Mouse (Mus musculus) heart, postnatal 0 days (tissue): Measurements from ENCODE around the gene Colgalt1. TPM values are rescaled to one million over a fixed set of nuclear protein-coding genes. Genes with fewer than 3 reads are reported as not detected.

Experiments used
- ATAC-seq: fragments of 200-750 bp; cut with Nextera tagmentation; 2 replicates; pipeline ENCODE4 v1.8.0; 2017; ENCODE audit warnings: low read depth, moderate number of reproducible peaks, moderate library complexity; ENCODE audit not compliant: insufficient read depth
- DNase-seq: peaks from one replicate; pipeline ENCODE4 v3.0.0-alpha.2; 2016; ENCODE audit warnings: low spot score
- H3K27ac ChIP-seq: fragments of 300-500 bp; sonication (generic); 2 replicates; pipeline ENCODE4 v1.5.1; 2014; ENCODE audit warnings: low read depth, mild to moderate bottlenecking
- H3K27me3 ChIP-seq: fragments of 300-500 bp; sonication (generic); 2 replicates; pipeline ENCODE4 v1.6.1; 2014; ENCODE audit warnings: low read length, mixed read lengths; ENCODE audit not compliant: control insufficient read depth, insufficient read depth
- H3K36me3 ChIP-seq: fragments of 300-500 bp; sonication (generic); replicated peaks from 2 replicates; pipeline ENCODE4 v1.6.1; 2014; ENCODE audit warnings: low read length, mixed read lengths; ENCODE audit not compliant: control insufficient read depth, insufficient read depth
- H3K4me1 ChIP-seq: fragments of 300-500 bp; sonication (generic); 2 replicates; pipeline ENCODE4 v1.6.1; 2014; ENCODE audit warnings: antibody characterized with exemption; ENCODE audit not compliant: control insufficient read depth, insufficient read depth
- H3K4me2 ChIP-seq: fragments of 300-500 bp; sonication (generic); 2 replicates; pipeline ENCODE4 v1.6.1; 2014; ENCODE audit warnings: low read depth, mild to moderate bottlenecking, low read length, moderate library complexity
- H3K4me3 ChIP-seq: fragments of 300-500 bp; sonication (generic); 2 replicates; pipeline ENCODE4 v1.5.1; 2014; ENCODE audit warnings: low read depth, low read length
- H3K9ac ChIP-seq: fragments of 300-500 bp; sonication (generic); replicated peaks from 2 replicates; pipeline ENCODE4 v1.6.1; 2014; ENCODE audit warnings: low read depth, low read length, mixed read lengths
- H3K9me3 ChIP-seq: fragments of 300-500 bp; sonication (generic); replicated peaks from 2 replicates; pipeline ENCODE4 v1.6.1; 2016; ENCODE audit warnings: low read length; ENCODE audit not compliant: control insufficient read depth
- CTCF ChIP-seq: IDR thresholded peaks from 2 replicates; pipeline ENCODE4 v1.5.1; 2016; ENCODE audit warnings: antibody characterized with exemption, control low read depth, low read depth
- EP300 ChIP-seq: IDR thresholded peaks from 2 replicates; pipeline ENCODE4 v1.6.1; 2016; ENCODE audit warnings: antibody characterized with exemption, low read depth
- WGBS: fragments of 180-500 bp; shearing (Covaris S2); extraction: QIAGEN DNeasy Blood & Tissue Kit; methylation state at CpG from one replicate; pipeline ENCODE4 v1.1.7; 2014; 5-methylcytosine and 5-hydroxymethylcytosine counted together
- polyA plus RNA-seq: library from polyadenylated mRNA; unstranded; fragments of >200 nt; fragmentation: Nextera tagmentation; extraction: Ambion mirVana; gene quantifications from 2 replicates; pipeline ENCODE4 v1.2.1, GENCODE M21; 2015
- total RNA-seq: library from RNA; depleted of rRNA; stranded (reverse); fragments of >200 nt; gene quantifications from 2 replicates; pipeline ENCODE4 v1.2.3, GENCODE M21; 2014; ENCODE audit warnings: low replicate concordance

Colgalt1 gene
- total and polyA plus RNA-seq, 2 experiments from 2014 or later = 32.7 to 108 TPM

- peak; percentile 50 for DNase-seq
- Histone ChIP-seq H3K27me3 (peaks cover 11% of the 10 kb centered on the region), H3K27ac (no peak overlapping the region), H3K36me3 (no peaks in the 10 kb centered on the region), H3K9me3 (no peaks in the 10 kb centered on the region), H3K9ac (no peak overlapping the region), H3K4me1 (peaks cover 22% of the 10 kb centered on the region), H3K4me3 (peak overlapping the region; percentile 25), H3K4me2 (peak overlapping the region; percentile 49)
- WGBS = 7% methylated on average over 20 of the region's 22 CpGs
- TF ChIP-seq CTCF (no peak), EP300 (no peak)
- peak; percentile 46 for ATAC-seq
Observed at GRCm38 (mm10) chr8:71665331-71666130, 54.7 kb downstream of the Colgalt1 start.

- 55% methylated on average over 1 of the region's 1 CpGs for WGBS
- TF ChIP-seq CTCF (no peak), EP300 (no peak)
Observed at GRCm38 (mm10) chr8:71666855-71667254, 56.1 kb downstream of the Colgalt1 start.

GRCm38 (mm10) chr8:71667256-71667655 is 56.5 kb downstream of the Colgalt1 start:
- H3K9ac ChIP-seq = no peak overlapping the region
- H3K9me3 ChIP-seq = no peaks in the 10 kb centered on the region
- no peaks in the 10 kb centered on the region for H3K36me3 ChIP-seq
- no peak for ATAC-seq
- H3K27me3 ChIP-seq = 0 out of 2 replicates have a peak, but pooled peaks cover 4% of the 10 kb centered on the region
- no peak overlapping the region for H3K4me2 ChIP-seq
- TF ChIP-seq CTCF = no peak
- no peak overlapping the region for H3K27ac ChIP-seq
- H3K4me1 ChIP-seq = peaks cover 36% of the 10 kb centered on the region
- H3K4me3 ChIP-seq = no peak overlapping the region
- DNase-seq = no peak
- WGBS = 69% methylated on average over 5 of the region's 5 CpGs

More at GRCm38 (mm10) chr8:71666855-71667254, 56.1 kb downstream of the Colgalt1 start:
- Histone ChIP-seq H3K27ac (no peak overlapping the region), H3K9me3 (no peaks in the 10 kb centered on the region), H3K27me3 (0 out of 2 replicates have a peak, but pooled peaks cover 4% of the 10 kb centered on the region), H3K4me1 (peaks cover 32% of the 10 kb centered on the region), H3K4me2 (no peak overlapping the region), H3K36me3 (no peaks in the 10 kb centered on the region), H3K4me3 (no peak overlapping the region), H3K9ac (no peak overlapping the region)
- DNase-seq (no peak), ATAC-seq (no peak)

- H3K36me3 ChIP-seq = no peaks in the 10 kb centered on the region
- H3K27ac ChIP-seq = peak overlapping the region; percentile 78
- no peak overlapping the region; the same call in 1 of the 2 replicates for H3K9ac ChIP-seq
- WGBS = under 1% methylated on average over 21 of the region's 21 CpGs
- peak; percentile 47; the same call in 1 of the 2 replicates for TF ChIP-seq EP300
- no peak for TF ChIP-seq CTCF
- peak overlapping the region; percentile 59 for H3K4me2 ChIP-seq
- peak overlapping the region; percentile 27 for H3K4me3 ChIP-seq
- no peaks in the 10 kb centered on the region for H3K9me3 ChIP-seq
- peak; percentile 86 for DNase-seq
- no peaks in the 10 kb centered on the region for H3K27me3 ChIP-seq
- H3K4me1 ChIP-seq = peaks cover 38% of the 10 kb centered on the region
- peak; percentile 68 for ATAC-seq
Observed at GRCm38 (mm10) chr8:71668220-71668975, 57.6 kb downstream of the Colgalt1 start.

GRCm38 (mm10) chr8:71670198-71670597 is 59.4 kb downstream of the Colgalt1 start:
- H3K4me1 ChIP-seq = peaks cover 38% of the 10 kb centered on the region
- peak overlapping the region; percentile 85 for H3K4me2 ChIP-seq
- H3K27ac ChIP-seq = no peak overlapping the region
- H3K4me3 ChIP-seq = peak overlapping the region; percentile 51
- no peaks in the 10 kb centered on the region for H3K9me3 ChIP-seq
- WGBS = 16% methylated on average over 9 of the region's 12 CpGs
- DNase-seq (no peak), ATAC-seq (no peak)
- no peaks in the 10 kb centered on the region for H3K36me3 ChIP-seq
- no peak for TF ChIP-seq CTCF
- TF ChIP-seq EP300 = no peak
- no peaks in the 10 kb centered on the region for H3K27me3 ChIP-seq
- H3K9ac ChIP-seq = no peak overlapping the region
